Mouse (Mus musculus) cortical plate, adult 2 months (tissue): ENCODE data around the gene Cideb.

Experiments
- CTCF ChIP-seq: fragments of 200-500 bp; IDR thresholded peaks from 2 replicates; pipeline ENCODE4 v1.5.1; 2011; ENCODE audit warnings: mild to moderate bottlenecking, control low read depth, low read length; ENCODE audit not compliant: insufficient read depth; ENCODE audit errors: extremely low read depth
- POLR2A ChIP-seq: fragments of 200-500 bp; IDR thresholded peaks from 2 replicates; pipeline ENCODE4 v1.6.1; 2011; ENCODE audit warnings: mild to moderate bottlenecking, low read length, control low read depth; ENCODE audit not compliant: insufficient read depth; ENCODE audit errors: extremely low read depth

DNA sequence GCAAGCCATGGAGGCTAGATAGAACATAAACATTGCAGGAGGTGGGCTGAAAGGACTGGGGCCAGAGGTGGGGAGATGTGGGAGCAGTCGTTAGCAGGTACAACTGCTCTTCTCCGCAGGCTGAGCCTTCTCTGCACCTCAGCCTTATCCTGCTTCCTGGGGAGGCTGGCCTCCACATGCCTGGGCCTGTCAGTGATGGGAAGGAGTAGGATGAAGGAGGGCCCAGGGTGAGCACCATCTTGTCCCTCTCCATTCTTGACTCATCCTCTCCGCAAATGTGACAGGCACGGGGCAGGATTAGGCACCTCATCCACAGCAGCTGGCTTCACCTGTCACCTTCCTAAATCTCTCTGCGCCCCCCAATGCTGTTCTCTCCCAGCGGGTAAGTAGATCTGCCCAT lies 2.9 kb upstream of the Cideb start, which contains the start of gene Ltb4r2:
- TF ChIP-seq CTCF: no peak
- TF ChIP-seq POLR2A: no peak
